Mouse (Mus musculus): ENCODE data around the gene Dlg2. TPM values are rescaled to one million over a fixed set of nuclear protein-coding genes. Genes with fewer than 3 reads are reported as not detected.
A peak's percentile ranks its signal among the peaks of the same experiment; 100 is the strongest.

The Dlg2 gene
- total and polyA plus RNA-seq, 3 experiments: 23.8 to 91.7 (median 84.3) TPM

DNA sequence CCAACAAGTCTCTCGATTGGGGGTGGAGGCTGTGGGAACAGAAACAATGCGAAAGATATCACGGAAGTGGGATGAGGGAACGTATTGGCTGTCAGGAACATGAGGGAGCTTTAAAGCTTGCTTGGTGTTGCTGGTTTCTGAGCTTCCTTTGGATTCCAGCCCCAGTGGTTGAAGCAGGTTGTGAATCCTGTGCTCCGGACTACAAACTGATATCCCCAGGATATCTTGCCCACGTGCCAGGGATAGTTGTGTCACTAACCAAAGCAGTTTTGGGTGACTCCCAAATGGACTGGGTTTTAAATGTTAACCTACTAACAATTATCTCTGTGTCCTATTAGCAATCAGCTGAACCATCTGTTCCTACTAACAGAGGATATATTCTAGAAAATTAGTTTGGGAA, 1099.7 kb downstream of the Dlg2 start:
- DNase-seq: no peak

- peak; percentile 21 for DNase-seq
Measured at GRCm38 (mm10) chr7:91582203-91582602, 1105.7 kb downstream of the Dlg2 start.

GRCm38 (mm10) chr7:91583566-91583965, 1107.1 kb downstream of the Dlg2 start:
- DNase-seq: no peak

GRCm38 (mm10) chr7:91591261-91592170, 1115.0 kb downstream of the Dlg2 start:
- DNase-seq: peak; percentile 77

DNA sequence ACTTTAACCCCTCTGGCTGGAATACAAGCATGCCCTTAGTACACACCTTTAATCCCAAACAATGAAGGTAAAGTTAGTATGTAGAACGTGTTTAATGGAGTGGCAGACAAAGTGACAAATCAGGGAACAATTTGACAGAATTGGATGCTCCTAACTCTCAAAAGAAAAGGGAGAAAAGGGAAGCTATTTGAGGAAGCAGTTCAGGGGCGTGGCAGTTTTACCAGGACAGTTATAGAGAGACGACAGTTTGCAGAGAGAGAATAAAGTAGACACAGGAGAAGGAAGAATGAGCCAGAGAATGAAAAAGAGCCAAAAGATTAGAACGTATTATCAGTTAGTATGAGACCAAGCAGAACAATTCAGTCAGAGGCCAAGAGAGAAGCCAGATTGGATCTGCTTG, 1122.1 kb downstream of the Dlg2 start:
- no peak for DNase-seq

DNA sequence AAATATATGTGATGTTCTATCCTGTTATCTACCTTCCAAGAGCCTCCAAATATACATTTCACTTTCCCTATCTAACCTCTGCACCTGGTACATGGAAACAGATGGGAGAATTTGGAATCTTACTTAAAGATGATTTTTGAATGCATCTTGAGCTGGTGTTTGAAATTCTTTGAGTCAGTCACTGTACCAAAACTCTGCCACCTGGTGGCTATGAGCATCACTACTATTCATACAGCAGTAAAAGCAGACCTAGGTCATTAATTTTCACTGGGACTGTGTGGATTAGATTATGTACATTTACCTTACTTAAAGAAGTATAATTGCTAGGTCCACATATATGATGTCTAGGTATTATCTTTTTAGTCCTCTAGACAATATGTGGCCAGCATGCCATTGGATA, 1124.8 kb downstream of the Dlg2 start:
- peak; percentile 13 for DNase-seq

GRCm38 (mm10) chr7:91603561-91603960, 1127.1 kb downstream of the Dlg2 start:
- DNase-seq: no peak

DNA sequence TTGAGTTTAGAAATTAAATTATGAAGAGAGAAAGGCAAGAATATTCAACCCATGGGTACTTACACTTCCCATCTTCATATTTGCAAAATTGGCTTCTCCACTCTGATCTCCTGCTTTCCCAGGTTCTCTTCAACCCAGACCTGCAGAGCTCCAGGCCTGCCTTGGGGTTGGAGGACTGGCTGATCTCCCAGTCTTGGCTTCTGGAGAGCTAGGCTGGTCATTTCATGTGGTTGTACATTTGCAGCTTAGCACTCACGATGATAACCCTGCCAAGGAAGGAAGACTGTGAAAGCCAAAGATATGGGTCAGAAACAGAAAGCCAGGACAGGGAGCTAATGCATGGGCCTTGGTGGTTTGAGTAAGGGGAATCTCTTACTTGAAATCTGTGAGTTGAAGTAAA, 1176.6 kb downstream of the Dlg2 start:
- no peak for DNase-seq

DNA sequence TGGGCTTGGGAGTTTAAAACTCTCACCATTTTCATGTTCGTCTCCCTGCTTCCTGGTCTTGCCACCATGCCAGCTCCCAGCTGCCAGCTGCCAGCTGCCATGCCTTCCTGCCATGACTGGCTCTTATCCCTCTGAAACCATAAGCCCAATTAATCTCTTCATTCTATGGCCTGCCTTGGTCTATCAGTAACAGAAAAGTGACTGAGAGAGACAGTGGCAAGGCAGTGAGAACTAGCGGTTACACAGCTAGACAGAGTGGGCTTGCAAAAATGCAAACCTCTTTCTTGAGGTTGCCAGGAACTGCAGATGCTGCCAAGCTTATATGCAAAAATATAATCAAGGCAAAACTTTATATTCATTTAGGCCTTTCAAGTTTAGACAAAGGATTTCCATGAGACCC, 1183.0 kb downstream of the Dlg2 start:
- no peak for DNase-seq

DNA sequence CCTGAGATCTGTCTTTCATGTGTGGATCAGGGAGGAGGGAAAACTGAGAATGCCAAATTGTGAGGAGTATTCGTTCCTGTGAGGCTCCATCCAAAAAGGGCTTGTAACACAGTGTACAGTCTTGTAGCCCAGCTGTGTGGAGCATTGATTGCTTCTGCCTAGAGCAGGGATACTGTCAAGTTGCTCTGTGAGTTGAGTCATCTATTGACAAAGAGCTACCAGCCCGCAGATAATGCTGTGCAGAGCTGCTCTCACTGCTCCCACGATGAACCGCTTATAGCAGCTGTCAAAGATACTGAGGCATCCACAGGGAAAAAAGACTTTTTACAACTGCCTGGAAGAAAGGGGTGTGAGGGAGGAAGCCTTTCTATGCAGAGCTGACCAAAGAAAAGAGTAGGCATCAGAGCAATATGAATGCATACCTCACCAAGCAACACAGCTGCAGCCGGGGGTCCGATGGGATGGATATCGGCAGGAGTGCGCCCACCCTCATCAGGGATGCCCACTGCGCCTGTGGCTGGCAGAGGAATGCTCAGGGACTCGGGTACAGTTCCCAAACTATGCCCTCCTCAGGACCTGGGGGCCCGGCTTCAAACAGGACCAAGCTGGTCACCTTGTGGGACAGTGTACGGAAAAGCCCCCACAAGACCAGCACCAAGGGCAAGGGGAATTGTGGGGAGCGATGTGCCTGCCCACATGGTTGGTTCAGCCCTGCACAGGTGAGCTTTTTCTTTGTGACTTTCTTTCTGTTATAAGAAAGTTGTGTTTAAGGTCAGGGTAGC, 1196.0 kb downstream of the Dlg2 start:
- peak; percentile 79 for DNase-seq

DNA sequence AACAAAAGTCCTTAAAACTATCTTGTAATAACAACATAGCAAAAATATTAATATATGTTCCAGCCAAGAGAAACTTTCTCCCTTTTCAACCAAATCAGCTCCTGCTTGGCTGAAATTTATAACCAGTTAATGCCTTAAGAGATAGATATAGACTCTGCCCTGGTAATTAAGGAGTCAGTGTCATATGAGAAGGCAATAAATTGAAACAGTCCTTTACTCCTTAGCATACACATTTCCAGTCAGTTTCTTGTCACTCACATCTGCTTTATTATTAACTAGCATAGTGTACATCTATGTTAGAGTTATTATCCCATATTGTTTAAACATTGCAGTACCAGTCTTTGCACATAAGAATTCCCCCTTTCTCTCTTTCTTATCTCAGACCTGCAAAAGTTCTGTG, 1197.9 kb downstream of the Dlg2 start:
- DNase-seq: no peak

GRCm38 (mm10) chr7:91677934-91678333, 1201.5 kb downstream of the Dlg2 start:
- DNase-seq: no peak

DNA sequence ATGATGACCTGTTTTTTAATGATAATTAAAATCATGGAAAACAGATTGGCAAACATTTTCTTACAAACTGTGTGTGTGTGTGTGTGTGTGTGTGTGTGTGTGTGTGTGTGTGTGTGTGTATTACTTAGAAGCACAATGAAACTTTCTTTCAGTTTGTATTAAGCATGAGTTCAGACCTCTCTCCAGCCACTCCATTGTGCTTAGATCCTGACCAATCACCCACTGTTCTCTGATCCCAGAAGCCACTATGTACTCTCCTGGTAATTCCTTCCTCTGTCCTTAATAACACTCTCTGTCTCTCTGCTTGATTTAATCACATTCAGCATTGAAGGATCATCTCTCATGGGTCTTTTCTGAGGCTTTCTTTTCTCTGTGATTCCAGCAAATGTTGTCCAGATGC, 1211.5 kb downstream of the Dlg2 start:
- no peak for DNase-seq

DNA sequence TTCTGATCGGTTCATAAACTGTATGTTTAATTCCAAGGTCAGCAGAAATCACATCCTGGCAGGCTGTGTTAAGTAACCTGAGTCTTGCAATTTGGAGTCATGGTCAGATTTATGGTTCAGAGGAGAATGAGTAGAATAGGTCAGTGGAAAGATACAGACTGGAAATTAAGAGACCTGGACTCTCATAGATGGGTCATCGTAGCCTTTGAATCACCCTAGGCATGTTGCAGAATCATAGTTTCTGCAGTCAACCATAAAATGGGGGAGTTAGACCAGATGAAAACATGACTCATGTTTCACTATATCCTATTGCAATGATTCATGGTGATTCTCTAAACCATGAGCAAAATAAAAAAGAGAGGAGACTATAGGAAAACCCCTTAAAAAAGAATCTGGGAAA, 1213.4 kb downstream of the Dlg2 start:
- peak; percentile 61 for DNase-seq

GRCm38 (mm10) chr7:91709853-91710252, 1233.4 kb downstream of the Dlg2 start:
- no peak for DNase-seq

DNA sequence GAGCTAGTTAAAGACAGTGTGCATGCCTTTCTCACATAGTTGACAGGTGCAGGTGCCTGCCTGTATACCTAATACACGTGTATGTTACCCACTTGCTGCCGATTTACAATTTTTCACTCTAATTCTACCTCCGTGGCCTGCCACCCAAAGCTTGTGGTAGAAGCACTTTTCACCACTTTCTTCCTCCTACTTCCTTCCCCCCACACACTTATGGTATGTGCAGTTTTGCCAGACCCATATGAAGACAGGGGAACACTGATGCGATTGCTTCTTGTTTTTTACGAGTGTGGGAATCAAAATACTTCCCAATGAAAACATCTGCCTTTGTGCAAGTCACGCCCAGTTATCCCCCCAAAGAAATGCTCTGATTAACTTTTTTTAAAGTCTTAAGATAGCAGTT, 1234.7 kb downstream of the Dlg2 start:
- DNase-seq: no peak

- DNase-seq: no peak
Measured at GRCm38 (mm10) chr7:91715776-91716175, 1239.3 kb downstream of the Dlg2 start.

- DNase-seq: no peak
Measured at GRCm38 (mm10) chr7:91716696-91717095, 1240.2 kb downstream of the Dlg2 start.

DNA sequence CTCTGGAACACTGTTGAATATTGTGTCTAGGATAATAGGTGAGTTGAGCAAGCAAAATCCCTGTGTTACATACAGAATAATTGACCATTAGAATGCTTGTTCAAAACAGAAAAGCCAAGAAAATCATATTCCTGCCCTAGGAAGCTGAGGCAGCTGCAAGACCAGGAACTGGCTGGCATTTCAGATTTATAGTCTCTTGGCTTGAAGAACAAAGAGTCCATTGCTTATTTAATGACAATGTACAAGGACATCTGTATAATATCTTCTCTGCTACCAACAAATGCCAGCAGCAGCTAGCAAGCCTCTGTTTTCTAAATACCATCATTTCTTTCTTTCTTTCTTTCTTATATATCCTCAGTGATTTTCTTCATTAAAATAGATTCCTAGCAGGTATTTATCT, 1243.8 kb downstream of the Dlg2 start:
- DNase-seq: peak; percentile 30

DNA sequence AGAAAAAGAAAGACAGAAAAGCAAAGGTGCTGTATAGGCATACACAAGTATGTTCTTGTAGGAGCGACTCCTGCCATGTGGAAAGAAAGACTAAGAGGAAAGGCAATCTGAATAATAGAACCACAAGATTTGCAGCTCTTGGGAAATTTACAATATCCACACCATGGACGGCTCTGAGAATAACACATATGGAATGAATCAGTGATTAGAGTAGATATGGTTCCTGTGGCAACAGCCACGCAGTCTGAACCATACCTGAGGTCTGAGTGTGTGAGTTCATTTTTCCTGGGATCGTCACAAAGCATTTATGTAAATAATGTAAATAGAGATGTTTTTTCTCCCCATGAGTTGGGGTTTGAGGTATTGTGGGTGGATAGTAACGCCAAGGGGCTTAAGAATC, 1247.9 kb downstream of the Dlg2 start:
- DNase-seq: no peak

- no peak for DNase-seq
Measured at GRCm38 (mm10) chr7:91740748-91741147, 1264.3 kb downstream of the Dlg2 start.

DNA sequence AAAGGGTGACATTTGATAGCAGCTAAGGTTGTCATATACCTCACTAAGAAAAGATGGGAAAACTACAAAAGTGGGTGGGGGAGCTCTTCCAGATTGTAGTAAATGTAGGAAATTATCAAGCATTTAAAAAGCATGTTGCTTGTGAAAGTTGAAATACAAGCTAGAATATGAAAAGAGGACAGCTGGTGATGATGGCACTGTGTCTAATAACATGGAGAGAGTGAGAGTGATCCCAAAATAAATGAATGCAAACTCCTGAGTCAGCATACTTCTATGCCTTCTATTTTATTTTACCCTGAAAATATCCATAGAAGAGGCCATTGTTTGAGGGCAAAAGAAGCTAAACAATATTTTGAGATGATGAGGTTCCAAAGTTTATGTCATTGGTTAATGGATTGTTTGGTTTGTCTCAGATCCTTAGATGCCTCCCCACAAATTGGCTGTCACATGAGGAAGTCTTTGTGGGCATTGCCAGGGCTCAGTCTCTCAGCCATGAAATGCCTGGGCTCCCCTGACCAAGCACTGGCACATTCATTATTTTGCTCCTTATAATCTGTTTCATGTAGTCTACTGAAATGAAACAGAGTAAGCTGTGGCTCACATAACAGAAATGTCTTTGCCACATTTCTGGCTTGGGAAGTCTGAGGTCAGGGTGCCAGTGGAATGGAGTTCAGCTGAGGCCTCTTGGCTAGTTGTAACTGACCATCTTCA, 1276.8 kb downstream of the Dlg2 start:
- no peak for DNase-seq

DNA sequence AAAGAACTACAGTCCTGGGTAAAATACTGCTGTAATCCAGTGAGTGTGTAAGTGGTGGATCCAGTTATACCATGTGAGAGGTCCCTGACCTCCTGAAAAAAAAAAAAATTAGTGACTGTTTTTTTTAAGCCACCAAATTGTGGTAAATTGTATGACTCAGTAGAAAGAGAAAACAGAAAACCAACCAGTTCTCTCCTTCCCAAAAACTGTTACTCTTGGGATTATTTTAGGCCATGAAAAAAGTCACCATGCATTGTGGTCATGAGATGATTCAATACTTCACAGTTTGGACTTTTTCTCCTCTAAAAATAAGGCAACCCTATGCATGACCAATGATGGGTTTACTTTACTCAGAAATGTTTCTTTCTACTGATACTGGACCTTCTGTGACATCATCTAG, 1291.2 kb downstream of the Dlg2 start:
- DNase-seq: no peak

Measured in adrenal gland, adult 2 months (tissue).